Mouse (Mus musculus) liver, embryonic 14.5 days (tissue): ENCODE results near the gene Cmc1.

ENCODE experiments used
- CTCF ChIP-seq: IDR thresholded peaks from 2 replicates; pipeline ENCODE4 v1.5.1; 2016; ENCODE audit warnings: antibody characterized with exemption, low read depth, control low read depth
- EP300 ChIP-seq: IDR thresholded peaks from 2 replicates; pipeline ENCODE4 v1.6.1; 2016; ENCODE audit warnings: antibody characterized with exemption, low read depth

GRCm38 (mm10) chr9:118161536-118161935 is 11.6 kb upstream of the Cmc1 start:
- TF ChIP-seq CTCF (no peak), EP300 (no peak)
